Mouse (Mus musculus): Measurements from ENCODE around the gene Cuedc2. TPM values are rescaled to one million over a fixed set of nuclear protein-coding genes. Genes with fewer than 3 reads are reported as not detected.

Cuedc2 gene
- 10 to 100 TPM; 40.7 to 52.4 TPM for polyA plus RNA-seq (2017; shearing (Covaris generic))

DNA sequence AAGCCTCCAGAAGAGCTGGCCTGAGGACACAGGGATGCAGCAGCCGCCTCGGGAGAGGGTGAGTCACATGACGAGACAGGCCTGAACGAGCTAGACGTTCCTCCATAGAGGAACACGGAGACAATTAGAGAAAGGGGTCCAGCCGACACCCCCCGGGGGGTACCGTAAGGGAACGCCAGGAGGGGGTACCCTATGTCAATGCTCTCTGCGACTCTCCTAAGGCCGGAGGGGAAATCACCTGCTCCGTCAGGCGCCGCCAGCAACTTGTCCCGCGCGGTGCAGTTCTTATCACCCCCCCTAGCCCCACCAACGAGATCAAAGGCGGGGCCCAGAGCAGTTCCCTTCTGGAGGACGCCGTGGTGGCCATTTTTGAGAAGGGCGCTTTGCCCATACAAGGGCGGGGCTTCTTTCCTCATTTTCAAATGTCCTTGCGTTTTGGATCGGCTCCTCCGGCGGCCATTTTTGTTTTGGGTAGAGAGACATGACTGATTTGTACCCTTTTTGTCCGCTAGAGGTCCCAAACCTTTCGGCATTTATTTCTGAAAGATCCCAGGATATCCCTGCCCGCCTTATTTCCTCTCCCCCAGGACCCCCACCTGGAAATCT lies at the start of gene Cuedc2:
Gene Cuedc2, minus strand, starts transcription at position 372 of the 606 bp plus-strand sequence.
- ATAC-seq, result peak; percentile 89

DNA sequence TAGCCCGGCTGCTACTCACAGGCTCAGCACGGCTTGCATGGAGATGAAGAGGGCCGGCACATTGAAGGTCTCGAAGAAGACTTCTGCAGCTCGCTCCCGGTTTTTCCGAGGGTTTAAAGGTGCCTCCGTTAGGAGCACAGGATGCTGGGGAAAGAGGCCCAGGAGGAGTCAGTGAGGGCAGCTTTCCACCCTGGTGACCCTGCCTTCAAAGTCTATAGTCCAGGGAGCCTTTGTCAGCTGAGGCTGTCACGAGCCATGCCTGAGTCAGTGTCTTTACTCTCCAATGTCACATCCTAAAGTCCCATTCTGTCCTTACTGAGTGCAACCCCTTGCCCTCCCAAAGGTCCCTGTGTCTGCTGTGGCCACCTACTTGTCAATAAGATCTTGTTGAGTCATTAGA lies 43.8 kb upstream of the Cuedc2 start:
- no peak for ATAC-seq

DNA sequence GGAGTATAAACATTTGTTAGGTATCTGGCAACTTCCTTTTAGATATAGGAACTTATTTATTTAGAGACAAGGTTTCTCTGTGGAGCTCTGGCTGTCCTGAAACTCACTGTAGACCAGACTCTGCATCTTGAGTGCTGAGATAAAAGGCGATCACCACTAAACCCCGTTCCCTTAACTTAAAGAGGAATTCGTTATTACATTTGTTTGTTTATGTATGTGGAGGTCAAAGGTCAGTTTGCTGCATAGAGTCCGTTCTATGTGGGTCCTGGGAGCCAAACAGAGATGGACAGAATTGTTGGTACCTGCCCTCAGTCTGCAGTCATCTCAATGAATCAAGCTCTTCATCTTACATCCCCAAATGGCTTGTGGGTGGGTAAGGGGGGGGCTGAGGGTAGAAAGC lies 37.4 kb upstream of the Cuedc2 start:
- no peak for ATAC-seq

DNA sequence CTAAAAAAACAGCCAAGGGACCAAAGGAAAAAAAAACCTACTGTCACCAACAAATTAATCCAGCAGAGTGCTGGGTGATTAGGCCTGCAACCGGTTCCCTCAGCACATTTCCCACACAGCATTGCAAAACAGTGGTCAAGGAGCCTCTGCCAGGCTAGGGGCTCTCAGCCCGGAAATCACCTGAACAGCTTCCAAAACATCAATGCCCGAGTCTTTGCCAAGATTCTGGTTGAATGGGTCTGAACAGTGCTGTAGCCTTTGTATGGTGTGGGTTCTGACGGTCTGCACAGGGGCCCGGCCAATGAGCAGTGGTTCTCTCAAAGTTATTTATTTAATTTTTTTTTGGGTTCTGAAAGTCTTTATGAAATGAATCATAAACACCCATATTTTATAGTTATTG lies 37.0 kb upstream of the Cuedc2 start:
- no peak for ATAC-seq

DNA sequence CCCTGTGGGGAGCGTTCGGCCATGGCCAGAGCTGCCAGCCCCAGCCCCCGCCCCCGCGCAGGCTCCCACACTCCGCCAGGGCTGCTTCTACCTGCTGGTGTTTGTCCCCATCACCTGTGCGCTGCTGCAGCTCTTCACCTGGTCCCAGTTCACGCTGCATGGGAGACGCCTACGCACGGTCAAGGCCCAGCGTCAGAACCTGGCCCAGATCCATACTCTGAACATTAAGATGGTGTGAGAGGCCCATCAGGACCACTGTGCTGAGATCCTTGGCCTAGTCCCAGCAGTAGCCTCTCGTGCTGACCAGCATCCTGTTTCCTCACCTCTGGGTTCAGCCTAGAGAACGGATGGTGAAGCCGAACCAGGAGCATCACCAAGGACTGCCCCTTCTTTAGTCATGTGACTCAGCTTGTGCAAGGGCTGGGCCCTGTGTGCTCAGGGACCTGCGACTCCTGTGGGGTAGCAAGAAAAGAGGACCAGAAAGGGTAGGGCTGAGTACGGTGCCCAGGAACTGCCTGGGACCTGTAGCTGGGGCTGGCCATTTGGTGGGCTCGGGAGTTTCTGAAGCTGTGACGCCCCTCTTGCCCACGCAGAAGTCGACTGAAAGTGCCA lies 36.1 kb upstream of the Cuedc2 start:
- ATAC-seq, result no peak

DNA sequence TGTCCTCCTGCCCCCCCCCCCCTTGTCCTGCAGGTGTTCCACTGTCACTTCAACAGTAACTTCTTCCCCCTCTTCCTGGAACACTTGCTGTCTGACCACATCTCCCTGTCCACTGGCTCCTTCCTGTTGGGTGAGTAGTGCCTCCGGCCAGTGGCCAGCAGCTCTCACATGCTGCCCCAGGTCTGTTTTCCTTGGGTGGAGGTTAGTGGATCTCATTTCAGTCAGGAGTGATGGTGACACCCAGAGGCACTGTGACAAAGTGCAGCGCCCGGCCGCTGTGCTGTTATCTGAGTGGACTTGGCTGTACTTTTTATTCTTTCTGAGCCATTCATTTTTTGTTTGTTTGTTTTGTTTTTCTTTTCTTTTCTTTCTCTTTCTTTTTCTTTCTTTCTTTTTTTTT lies 30.7 kb upstream of the Cuedc2 start:
- ATAC-seq, result no peak

DNA sequence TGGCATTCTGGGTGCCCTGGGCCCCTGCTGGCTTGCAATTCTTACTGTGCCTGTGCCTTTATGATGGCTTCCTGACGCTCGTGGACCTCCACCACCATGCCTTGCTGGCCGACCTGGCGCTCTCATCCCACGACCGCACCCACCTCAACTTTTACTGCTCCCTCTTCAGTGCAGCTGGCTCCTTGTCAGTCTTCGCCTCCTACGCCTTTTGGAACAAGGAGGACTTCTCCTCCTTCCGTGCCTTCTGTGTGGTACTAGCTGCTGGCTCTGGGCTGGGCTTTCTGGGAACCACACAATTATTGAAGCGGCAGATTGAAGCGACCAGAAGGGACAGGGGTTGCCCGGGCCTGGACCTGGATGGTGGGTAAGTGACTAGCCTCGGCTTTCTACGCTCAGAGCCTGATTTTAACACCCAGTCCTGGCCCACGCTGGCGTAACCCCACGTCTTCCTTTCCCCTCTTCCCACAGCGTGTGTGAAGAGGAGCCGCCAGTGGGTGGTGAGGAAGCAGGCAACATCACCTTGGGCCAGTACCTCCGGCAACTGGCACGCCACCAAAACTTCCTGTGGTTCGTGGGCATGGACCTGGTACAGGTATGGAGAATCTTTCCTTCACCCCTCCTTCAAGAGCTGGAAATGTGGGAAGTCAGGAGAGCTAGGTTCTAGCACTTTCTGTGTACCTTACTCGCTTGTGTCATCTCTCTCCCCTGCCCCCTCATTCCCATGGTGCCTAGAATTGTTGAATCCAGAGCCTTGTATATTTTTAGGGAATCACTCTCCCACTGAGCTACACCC lies 29.5 kb upstream of the Cuedc2 start:
- ATAC-seq, result no peak

DNA sequence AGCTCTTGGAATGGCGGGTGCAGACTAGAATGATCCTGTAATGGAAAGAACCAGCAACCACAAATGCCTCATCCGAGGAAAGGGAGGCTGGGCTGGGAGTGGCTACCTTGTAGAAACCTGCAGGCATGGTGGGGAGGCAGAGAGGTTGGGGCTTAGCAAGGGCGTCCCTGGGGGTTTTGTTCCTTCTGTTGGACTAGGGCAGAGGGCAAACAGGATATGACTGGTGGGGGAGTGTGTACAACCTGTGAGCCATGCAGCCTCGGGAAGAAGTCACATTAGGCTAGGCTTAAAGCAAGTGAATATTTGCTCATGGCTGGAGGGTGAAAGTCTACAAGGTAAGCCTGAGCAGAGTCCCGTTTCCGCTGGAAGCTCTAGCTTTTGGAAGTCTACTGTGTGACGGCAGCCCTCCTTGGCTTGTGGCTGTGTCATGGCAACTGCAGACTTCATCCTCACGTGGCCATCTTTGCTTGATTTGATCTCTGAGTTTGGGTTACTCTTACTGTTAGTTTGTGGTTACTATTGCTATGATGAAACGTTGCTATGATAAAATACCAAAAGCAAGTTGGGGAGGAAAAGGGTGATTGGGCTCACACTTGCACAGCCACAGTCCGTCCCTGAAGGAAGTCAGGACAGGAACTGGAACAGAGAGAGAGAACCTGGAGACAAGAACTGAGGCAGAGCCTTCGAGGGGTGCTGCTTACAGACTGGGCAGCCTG lies 24.9 kb upstream of the Cuedc2 start:
- no peak for ATAC-seq

DNA sequence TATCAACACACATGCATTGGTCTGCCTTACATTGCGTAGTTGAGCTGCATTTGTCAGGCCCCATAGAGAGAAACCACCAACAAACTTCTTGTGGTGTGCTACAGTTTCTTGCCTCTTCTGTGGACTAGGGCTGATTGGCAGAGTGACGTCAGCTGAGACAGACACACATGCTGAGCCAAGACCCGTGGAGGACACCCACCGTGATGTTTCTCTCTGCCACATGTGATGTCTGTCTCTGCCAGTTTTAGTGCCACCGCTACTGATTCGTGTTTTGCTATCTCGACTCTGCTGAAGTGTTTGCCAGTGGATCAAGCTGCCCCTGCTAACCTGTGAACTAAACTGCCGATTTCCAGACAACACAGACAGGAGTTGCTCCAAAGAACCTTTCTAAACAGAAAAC lies 23.6 kb upstream of the Cuedc2 start:
- ATAC-seq, result no peak

DNA sequence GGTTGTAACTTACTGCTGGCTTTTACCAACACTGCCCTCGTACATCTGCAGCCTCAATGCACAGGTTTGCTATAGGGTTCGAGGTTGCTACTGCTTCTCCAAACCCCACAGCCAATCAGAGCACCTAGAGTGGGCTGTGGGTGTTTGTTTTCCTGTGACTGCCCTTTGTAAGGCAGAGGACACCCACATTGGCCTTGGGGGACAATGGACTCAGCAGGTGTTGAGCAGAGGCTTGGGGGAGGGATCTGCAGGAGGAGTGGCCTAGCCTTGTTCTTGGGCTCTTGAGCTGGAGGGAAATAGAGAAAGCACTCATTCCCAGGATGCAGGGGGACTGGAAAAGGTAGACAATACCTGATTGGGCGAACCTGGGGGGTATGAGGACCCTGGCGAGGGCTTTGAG lies 19.9 kb upstream of the Cuedc2 start:
- ATAC-seq, result no peak

DNA sequence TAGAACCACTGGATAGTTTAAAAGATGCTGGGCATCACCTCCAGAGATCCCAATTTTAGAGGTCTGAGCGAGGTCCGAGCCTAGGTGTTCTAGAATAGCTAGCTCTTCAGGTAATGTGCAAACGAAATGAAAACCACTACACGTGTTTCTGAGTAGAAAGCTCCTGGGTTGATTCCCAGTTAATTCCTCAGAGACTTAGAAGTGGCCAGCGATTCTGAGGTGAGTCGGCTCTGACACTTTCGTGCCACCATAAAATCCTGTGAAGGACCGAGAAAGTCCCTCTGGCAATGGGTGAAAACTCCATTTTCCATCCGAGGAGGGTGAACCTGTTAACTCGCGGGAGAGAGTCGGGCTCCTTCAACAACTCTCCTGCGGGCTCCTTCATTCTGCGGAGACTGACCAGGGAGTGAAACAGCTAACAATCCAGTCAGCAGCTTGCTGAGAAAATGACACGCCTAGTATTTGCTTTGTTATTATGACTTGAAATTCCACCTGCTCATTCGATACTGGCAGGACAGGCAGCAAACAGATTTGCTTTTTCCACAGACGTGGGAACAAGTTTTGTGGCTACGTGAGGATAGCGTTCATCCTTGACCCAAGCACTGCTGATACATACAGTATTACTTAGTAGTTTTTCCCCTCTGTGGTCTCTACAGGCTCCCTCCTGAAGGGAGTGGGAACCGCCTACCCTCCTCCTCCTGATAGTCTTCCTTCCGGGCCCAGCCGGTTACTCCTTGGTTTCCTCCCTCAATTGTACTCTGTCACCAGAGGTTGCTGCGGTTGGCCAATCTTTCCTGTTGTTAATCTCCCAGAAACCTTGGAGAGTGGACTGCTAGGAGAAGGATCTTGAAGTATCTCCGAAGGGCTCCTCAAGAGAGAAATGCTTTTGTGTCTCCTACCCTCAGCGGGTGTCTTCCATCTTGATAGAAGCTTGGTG lies 19.1 kb upstream of the Cuedc2 start:
- ATAC-seq, result no peak

DNA sequence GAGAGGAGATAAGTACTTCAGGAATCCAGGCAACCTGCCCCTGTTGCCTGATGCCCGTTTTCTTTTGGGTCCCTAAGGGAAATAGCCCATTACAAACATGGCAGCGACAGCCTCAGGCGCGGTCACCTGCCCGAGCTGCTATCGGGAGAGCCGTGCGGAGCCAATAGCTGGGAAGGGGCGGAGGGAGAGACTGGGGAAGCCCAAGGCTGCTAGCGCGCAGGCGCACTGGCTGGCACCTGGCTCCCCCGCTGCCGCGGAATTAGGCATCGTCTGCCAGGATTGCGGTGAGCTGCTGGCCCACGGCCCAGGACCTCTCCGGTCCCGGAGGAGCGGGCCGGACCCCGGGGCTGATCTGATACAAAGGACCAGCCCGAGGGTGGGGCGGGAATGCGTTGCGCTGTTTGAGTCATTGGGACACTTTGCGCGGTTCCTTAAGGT lies 18.2 kb upstream of the Cuedc2 start:
- ATAC-seq, result peak; percentile 83

DNA sequence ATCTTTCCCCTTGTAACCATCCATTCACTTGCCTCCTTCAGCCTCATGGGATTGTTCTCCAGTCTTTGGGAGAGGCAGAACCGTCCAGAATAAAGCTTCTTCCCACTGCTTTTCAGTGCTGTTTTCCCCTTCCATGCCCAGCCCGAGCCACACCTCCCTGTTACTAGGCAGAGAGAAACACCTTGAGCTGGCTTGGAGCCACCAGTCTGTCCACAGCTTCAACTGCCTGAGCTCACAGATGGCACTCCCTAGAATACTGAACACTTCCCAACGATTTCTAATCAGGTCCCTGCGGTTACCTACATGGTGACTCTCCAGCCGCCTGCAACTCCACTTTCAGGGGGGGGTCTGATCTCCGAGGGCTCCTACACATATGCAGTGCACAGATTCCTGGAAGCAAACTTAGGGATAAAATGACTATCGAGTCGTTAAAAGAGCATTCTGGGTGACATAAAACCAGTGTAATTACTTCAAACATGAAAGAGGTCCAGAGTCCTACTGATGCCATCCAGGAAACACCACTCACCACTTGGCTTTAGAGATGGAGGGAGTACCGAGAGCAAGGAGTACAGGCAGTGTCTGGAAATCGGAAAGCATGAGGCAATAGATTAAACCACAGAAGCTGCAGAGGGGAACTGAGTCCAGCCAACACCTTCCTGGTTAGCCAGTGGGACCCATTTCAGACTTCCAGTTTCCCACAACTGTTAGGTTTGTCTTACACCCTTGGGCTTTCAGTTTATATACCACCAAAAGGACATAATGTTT lies 11.8 kb upstream of the Cuedc2 start, which contains the start of gene 2310034G01Rik:
Gene 2310034G01Rik, minus strand, starts transcription at position 135 of the 765 bp plus-strand sequence.
- no peak for ATAC-seq

DNA sequence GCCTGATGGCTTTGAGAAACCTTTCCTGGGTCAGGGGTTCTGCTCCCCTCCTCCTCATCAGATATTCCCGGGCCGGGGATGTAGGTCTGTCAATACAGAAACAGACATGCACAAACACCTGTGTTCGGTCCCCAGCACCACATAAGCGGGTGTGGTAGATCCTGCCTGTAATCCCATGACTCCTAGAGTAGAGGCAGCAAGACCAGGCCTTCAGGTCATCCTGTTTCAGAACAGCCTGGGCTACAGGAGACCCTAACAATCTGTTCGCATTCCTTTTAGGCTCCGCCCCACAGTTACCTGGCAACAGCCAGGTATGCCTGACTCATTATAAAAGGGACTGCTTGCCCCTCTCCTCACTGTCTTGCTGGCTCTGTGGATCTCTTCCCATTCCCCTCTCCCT lies 11.0 kb upstream of the Cuedc2 start:
- no peak for ATAC-seq

DNA sequence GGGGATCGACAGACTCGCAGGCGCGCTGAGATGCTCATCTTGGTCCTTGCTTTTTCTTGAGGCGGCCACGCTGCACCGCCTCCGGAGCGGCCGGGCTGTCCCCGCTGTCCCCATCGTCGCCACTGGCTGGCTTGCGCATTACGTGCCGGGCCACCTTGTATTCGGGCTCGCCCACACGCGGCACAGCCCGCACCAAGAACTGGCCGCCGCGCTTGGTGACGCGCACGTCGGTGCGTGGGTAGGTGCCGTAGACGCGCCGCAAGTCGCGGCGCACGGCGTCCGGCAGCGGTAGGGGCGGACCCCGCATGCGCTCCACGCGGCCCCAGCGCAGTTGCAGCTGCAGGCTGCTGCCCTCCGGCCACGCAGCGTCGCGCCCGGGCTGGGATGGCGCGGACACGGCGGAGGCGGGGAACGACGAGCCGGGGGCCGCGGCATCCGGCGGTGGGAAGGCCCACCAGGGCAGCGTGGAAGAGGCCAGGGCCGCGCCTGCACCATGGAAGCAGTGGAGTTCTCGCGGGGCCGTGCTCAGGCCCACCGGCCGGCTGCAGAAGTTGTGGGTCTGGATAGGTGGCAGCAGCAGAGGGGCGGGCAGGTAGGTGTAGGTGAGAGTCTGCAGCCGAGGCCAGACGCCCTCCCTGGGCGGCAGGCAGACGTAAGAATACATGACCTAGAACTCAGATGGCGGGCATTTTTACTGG lies 10.4 kb upstream of the Cuedc2 start:
- peak; percentile 89 for ATAC-seq

DNA sequence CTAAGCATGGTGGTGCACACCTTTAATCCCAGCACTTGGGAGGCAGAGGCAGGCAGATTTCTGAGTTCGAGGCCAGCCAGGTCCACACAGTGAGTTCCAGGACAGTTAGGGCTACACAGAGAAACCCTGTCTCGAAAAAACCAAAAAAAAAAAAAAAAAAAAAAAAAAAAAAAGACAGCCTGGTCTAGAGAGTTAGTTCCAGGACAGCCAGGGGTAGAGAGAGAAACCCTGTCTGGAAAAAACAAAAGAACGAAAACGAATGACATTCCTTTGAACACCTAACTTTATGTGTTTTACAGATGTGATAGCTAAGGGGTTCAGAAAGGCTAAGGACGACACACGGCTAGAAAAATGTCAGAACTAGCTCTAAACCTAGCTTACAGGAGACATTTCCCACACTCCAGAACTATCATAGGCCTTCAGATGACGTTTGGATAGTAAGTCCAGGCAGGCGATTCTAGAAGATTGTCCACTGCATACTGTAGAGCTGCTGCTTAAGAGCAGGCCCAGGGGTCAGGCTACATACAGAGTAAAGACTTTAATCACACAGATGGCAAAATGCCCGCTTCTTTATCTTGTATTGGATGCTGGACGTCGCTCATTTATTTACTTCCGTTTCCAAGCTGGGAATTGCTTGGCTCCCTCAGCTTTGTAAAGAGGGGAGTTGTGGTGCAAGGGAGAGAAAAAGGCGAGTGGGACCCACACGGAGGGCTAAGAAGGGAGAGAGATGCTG lies 9.6 kb upstream of the Cuedc2 start:
- peak; percentile 5 for ATAC-seq

DNA sequence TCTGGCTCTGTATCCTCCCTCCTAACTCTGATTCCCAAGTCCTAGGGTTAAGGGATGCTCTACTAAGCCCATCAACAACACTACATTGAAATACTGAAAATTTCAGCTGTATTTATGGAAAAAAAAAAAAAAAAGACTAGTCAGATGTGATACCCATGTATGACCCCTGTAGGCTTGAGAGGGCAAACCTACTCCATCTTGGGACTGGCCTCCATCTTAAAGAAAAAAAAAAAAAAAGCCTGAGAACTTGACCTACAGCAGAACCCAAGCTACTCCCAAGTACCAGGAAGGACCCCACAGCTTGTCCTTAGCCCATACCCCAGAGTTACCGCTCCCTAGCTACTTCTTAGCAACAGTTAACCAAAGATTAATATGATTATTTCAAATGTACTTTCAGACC lies 8.6 kb upstream of the Cuedc2 start:
- ATAC-seq, result no peak

DNA sequence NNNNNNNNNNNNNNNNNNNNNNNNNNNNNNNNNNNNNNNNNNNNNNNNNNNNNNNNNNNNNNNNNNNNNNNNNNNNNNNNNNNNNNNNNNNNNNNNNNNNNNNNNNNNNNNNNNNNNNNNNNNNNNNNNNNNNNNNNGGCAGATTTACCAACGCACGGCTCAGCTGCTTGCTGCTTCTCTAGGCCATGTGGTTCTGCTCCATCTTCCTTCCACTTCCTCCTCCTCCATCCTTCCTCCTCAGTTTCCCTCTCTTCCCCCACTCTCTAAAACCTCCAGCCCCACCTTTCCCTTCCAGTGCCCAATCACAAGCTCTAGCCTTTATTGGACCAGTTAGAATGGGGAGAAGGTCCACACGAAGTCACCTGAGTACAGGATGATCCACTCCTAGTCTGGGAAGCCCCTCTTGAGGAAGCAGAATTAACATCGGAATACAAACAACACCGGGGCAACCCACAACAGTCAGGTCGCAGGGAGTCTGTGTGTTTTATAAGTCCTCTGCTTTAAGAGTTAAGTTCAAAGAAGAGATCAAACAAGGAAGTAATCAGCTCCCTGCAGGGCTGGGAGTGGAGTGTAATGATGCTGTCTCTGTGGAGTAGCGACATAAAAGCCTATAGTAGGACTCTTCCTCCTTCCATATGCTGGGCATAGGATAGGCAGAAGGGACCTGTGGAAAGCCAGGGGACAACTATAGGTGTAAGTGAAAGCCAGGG lies 6.4 kb upstream of the Cuedc2 start:
- ATAC-seq, result no peak

DNA sequence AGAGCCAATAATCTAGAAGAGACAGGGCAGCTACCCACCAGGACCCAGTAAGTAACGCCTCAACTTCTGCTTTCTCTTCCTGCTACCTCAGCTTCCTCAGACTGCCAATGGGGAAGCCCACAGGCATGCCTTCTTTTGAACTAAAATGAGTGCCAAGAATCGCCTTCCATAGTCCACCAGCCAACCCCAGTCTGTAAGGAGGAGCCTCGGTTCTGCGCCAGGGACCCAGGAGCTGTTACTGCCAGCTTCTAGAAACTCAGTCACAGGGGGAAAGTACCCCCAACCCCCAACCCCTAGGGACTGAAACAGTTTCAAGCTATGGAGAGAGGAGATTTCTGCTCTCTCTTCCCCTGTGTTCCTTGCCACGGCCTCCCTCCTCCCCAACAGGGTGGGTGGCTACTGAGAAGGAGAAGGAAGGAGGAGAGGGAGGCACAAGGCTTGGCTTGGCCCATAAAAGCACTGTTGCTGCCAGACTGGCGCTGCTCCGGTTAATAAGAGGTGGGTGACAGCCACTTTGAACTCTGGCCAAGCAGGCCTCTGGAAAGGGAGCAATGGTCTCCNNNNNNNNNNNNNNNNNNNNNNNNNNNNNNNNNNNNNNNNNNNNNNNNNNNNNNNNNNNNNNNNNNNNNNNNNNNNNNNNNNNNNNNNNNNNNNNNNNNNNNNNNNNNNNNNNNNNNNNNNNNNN lies 927 bp upstream of the Cuedc2 start:
- no peak for ATAC-seq
